Mouse (Mus musculus) ES-Bruce4 (cell line): ENCODE measurements around the gene Grk3. TPM values are rescaled to one million over a fixed set of nuclear protein-coding genes. Genes with fewer than 3 reads are reported as not detected.

Experiments
- H3K27ac ChIP-seq: 2 replicates; pipeline ENCODE4 v1.5.1; 2012; ENCODE audit warnings: low read length, inconsistent platforms; ENCODE audit not compliant: insufficient read depth
- H3K27me3 ChIP-seq: 2 replicates; pipeline ENCODE4 v1.6.1; 2012; ENCODE audit warnings: mild to moderate bottlenecking, low read length, inconsistent platforms; ENCODE audit not compliant: control insufficient read depth, poor library complexity, insufficient read depth, severe bottlenecking
- H3K36me3 ChIP-seq: 2 replicates; pipeline ENCODE4 v1.6.1; 2012; ENCODE audit warnings: inconsistent platforms, mild to moderate bottlenecking, low read length, moderate library complexity; ENCODE audit not compliant: control insufficient read depth, poor library complexity, insufficient read depth, severe bottlenecking
- H3K4me1 ChIP-seq: one replicate; pipeline ENCODE4 v1.8.1; 2011; ENCODE audit warnings: low read length; ENCODE audit not compliant: control insufficient read depth, insufficient read depth
- H3K4me3 ChIP-seq: 2 replicates; pipeline ENCODE4 v1.5.1; 2011; ENCODE audit warnings: low read depth, mild to moderate bottlenecking, low read length
- H3K9ac ChIP-seq: 2 replicates; pipeline ENCODE4 v1.6.1; 2012; ENCODE audit warnings: low read depth, mild to moderate bottlenecking, inconsistent platforms; ENCODE audit not compliant: poor library complexity, severe bottlenecking
- H3K9me3 ChIP-seq: replicated peaks from 2 replicates; pipeline ENCODE4 v1.6.1; 2012; ENCODE audit warnings: mild to moderate bottlenecking, low read length, inconsistent platforms; ENCODE audit not compliant: control insufficient read depth, poor library complexity, insufficient read depth, severe bottlenecking
- CTCF ChIP-seq: IDR thresholded peaks from one replicate; pipeline ENCODE4 v1.8.1; 2011; ENCODE audit warnings: low read depth, low read length
- EP300 ChIP-seq: IDR thresholded peaks from 2 replicates; pipeline ENCODE4 v1.6.1; 2011; ENCODE audit warnings: low read depth, low read length; ENCODE audit not compliant: insufficient read depth
- POLR2A ChIP-seq: IDR thresholded peaks from one replicate; pipeline ENCODE4 v1.8.1; 2011; ENCODE audit warnings: low read length; ENCODE audit not compliant: insufficient read depth
- polyA plus RNA-seq: library from polyadenylated mRNA; stranded (reverse); fragments of >200 nt; gene quantifications from 2 replicates; pipeline ENCODE4 v1.2.4, GENCODE M21; 2011; ENCODE audit warnings: low read depth; ENCODE audit not compliant: missing spikeins, insufficient read depth, insufficient read length

The Grk3 gene
- polyA plus RNA-seq, 1 experiment: 5.3 TPM

DNA sequence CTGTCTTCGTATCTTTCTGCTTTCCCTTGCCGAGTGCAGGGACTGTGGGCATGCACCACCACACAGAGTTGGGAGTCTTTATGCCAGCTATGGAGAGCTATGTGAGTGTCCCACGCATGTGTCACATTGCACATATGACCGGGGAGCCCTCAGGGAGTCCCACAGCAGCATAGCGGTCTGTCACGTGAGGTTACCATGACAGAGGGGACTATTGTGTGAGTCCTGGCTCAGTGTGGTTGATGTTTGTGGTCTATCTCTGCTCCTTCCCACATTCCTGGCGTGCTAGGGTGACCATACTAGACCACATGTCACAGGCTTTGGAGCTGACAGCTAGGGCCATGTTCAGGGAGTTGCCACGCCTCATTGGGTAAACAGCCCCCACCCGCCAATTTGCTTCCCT is 36.4 kb downstream of the Grk3 start:
- no peaks in the 10 kb centered on the region for H3K4me1 ChIP-seq
- no peaks in the 10 kb centered on the region for H3K27me3 ChIP-seq
- H3K9ac ChIP-seq: no peak overlapping the region
- TF ChIP-seq CTCF: no peak
- TF ChIP-seq EP300: no peak
- TF ChIP-seq POLR2A: no peak
- H3K9me3 ChIP-seq: no peaks in the 10 kb centered on the region
- no peaks in the 10 kb centered on the region for H3K36me3 ChIP-seq
- H3K4me3 ChIP-seq: no peak overlapping the region
- no peak overlapping the region for H3K27ac ChIP-seq

- Histone ChIP-seq H3K4me1 (no peaks in the 10 kb centered on the region), H3K9ac (no peak overlapping the region), H3K9me3 (no peaks in the 10 kb centered on the region), H3K27me3 (no peaks in the 10 kb centered on the region), H3K36me3 (no peaks in the 10 kb centered on the region), H3K27ac (no peak overlapping the region), H3K4me3 (no peak overlapping the region)
- TF ChIP-seq CTCF (no peak), EP300 (no peak), POLR2A (no peak)
Measured at GRCm38 (mm10) chr5:112977089-112977488, 38.5 kb downstream of the Grk3 start.

GRCm38 (mm10) chr5:112973596-112973995 is 42.0 kb downstream of the Grk3 start:
- no peaks in the 10 kb centered on the region for H3K9me3 ChIP-seq
- H3K4me3 ChIP-seq: no peak overlapping the region
- H3K27me3 ChIP-seq: no peaks in the 10 kb centered on the region
- TF ChIP-seq EP300: no peak
- TF ChIP-seq CTCF: no peak
- TF ChIP-seq POLR2A: no peak
- H3K27ac ChIP-seq: no peak overlapping the region
- H3K4me1 ChIP-seq: no peaks in the 10 kb centered on the region
- H3K9ac ChIP-seq: no peak overlapping the region
- no peaks in the 10 kb centered on the region for H3K36me3 ChIP-seq

DNA sequence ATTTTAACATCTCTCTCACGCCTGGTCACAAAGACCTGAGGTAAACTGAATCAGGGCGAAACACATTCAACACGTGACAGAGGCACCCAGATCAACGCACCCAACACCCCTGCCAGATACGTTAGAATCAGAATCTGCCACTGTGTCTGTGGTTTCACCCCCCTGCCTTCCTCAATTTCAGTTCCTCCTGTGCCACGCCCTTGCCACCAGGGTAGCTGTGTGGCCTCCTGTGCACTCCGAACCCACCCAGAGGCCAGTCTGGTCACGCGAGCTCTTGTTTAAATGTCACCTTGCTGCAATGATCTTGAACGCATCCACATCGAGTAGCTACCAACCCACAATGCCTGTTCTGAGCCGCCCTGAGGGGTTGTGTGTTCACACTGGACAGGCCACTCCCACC is 43.3 kb downstream of the Grk3 start:
- Histone ChIP-seq H3K9me3 (no peaks in the 10 kb centered on the region), H3K4me3 (no peak overlapping the region), H3K27me3 (no peaks in the 10 kb centered on the region), H3K36me3 (no peaks in the 10 kb centered on the region), H3K4me1 (no peaks in the 10 kb centered on the region), H3K27ac (no peak overlapping the region), H3K9ac (no peak overlapping the region)
- no peak for TF ChIP-seq EP300
- TF ChIP-seq POLR2A: no peak
- no peak for TF ChIP-seq CTCF

- no peak overlapping the region for H3K27ac ChIP-seq
- H3K9me3 ChIP-seq: no peaks in the 10 kb centered on the region
- H3K4me1 ChIP-seq: no peaks in the 10 kb centered on the region
- H3K4me3 ChIP-seq: no peak overlapping the region
- TF ChIP-seq POLR2A (no peak), CTCF (no peak), EP300 (no peak)
- no peaks in the 10 kb centered on the region for H3K27me3 ChIP-seq
- no peak overlapping the region for H3K9ac ChIP-seq
- H3K36me3 ChIP-seq: no peaks in the 10 kb centered on the region
Measured at GRCm38 (mm10) chr5:112963495-112963894, 52.1 kb downstream of the Grk3 start.

DNA sequence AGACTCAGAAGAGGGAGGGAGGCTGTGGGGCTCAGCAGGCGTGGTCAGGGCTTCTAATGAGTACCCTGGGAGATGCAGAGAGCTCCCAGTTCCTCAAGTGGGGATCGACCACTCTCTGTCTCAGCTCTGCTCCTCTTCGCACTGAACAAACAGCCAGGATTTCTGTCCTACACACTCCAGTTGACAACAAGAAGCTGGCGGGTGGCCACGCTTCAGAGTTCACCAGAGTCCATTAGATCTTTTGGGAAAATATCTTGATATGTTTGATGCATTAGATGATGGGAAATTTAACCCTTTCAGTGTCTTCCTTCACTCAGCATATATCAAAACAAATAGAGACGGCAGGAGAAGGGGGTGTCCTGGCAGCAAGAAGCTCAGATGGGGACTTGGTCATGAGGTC is 53.4 kb downstream of the Grk3 start:
- TF ChIP-seq CTCF: no peak
- no peak for TF ChIP-seq POLR2A
- TF ChIP-seq EP300: no peak
- no peaks in the 10 kb centered on the region for H3K27me3 ChIP-seq
- H3K9me3 ChIP-seq: no peaks in the 10 kb centered on the region
- H3K36me3 ChIP-seq: no peaks in the 10 kb centered on the region
- H3K4me3 ChIP-seq: no peak overlapping the region
- no peaks in the 10 kb centered on the region for H3K4me1 ChIP-seq
- no peak overlapping the region for H3K9ac ChIP-seq
- no peak overlapping the region for H3K27ac ChIP-seq
